Mouse (Mus musculus): ENCODE data around the gene Ctbp2.
A peak's percentile ranks its signal among the peaks of the same experiment; 100 is the strongest.

The Ctbp2 gene

GRCm38 (mm10) chr7:133123999-133124700, at the start of gene Ctbp2:
TSS of gene Ctbp2 (minus strand) at chr7:133124354.
- peak; percentile 72 to 76 for DNase-seq (ENCODE audit: low spot score in 2 of 2)

DNA sequence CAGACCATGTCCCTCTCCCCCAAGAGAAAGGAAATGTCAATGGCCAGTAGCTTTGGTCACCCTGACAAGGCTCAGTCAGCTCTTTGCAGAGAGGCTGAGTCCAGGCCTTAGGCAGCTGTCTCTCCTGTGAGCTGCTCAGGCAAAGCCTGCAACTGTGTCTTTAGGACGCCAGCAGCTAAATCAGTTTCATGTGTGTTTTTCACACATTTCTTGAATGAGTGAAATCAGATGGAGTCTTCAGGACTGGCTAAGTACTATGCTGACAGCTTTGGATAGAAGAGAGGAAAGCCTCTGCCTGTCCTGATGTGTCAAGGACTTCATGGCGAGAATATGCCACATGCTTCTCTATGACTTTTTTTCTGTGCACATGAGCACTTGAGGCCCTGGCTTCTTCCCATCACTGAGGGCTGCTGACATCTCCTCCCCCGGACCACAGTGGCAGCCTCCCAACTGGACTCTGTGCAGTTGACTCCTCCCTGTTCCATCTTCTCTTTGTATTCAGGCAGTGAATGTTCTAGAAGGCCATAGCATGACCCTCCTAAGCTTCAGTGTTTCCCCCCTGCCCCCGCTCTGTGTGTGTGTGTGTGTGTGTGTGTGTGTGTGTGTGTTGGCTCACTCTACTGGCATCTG, 47.4 kb upstream of the Ctbp2 start:
- no peak for DNase-seq (ENCODE audit: low spot score in 2 of 2)

DNA sequence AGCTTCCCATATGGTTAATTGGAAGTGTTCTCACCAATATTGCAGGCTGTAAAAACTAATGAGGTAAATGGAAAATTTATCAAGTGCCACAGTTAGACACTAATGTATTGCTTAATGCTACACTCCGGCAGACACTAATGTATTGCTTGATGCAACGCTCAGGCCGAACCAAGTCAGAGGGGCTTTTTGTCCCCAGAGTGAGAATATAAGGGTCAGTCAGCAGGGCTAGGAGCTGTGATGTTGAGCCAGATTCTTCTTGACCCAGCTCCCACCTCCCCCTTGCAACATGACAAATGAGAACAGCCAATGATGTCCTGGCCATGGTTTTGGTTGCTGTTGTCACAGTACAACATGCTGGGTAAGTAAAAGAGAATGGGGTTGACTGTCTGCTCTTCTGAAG, 44.8 kb upstream of the Ctbp2 start:
- no peak for DNase-seq (ENCODE audit: low spot score in 2 of 2)

DNA sequence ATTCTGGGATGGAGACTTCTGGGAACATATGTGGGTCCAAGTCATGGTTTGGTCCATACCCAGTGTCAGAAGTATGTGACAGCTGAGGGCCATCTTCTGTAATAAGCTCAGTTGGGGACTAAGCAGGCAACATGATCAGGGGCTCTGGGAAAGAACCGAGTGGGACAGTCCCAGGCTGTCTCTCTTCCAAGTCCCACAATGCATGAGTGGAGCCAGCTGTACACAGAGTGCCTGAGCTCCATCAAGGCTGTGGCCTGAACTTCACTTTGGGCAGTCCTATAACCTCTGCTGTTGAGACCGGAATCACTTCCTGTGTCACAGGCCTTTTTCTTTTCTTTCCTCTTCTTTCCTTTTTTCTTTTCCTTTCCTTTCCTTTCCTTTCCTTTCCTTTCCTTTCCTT, 43.7 kb upstream of the Ctbp2 start:
- no peak for DNase-seq (ENCODE audit: low spot score in 2 of 2)

- no peak for DNase-seq (ENCODE audit: low spot score in 2 of 2)
Measured at GRCm38 (mm10) chr7:133164770-133165169, 40.6 kb upstream of the Ctbp2 start.

DNA sequence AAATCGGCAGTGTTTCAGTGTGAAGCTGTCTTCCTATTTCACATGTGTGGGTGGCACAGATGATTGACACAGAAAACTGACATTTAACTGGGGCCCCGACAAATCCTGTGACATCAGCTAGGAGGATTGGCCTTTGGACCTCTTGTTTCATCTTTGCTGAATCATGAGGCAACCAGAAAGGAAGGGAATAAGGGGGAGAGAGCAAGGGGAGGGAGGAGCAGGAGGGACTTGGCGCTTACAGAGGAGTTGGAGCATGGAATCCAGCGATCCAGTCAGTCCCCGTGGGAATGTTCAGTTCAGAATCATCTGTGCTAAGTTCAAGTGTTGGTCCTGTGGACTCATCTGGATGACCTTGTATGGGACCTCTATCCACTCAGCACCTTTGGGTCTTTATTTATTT, 38.9 kb upstream of the Ctbp2 start:
- no peak for DNase-seq (ENCODE audit: low spot score in 2 of 2)

DNA sequence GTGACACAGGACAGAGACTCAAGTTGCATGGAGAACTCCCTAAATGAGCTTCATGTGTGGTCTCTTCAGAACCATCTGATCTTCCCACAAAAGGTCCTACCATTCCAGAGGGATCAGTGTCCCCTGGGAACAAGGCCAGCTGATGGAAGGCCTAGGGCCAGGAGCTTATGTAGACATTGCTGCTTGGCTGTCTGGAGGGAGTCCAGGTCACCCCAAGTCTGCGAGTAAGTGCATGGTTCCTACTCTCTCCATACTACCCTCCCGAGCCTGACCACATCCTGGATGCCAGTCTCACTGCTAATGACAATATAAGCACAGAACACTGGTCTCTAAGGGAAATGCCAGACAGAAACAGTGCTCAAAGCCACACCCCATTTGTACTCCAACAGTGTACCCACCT, 38.0 kb upstream of the Ctbp2 start:
- DNase-seq (ENCODE audit: low spot score in 2 of 2): no peak

- no peak for DNase-seq (ENCODE audit: low spot score in 2 of 2)
Measured at GRCm38 (mm10) chr7:133161362-133162080, 37.4 kb upstream of the Ctbp2 start.

DNA sequence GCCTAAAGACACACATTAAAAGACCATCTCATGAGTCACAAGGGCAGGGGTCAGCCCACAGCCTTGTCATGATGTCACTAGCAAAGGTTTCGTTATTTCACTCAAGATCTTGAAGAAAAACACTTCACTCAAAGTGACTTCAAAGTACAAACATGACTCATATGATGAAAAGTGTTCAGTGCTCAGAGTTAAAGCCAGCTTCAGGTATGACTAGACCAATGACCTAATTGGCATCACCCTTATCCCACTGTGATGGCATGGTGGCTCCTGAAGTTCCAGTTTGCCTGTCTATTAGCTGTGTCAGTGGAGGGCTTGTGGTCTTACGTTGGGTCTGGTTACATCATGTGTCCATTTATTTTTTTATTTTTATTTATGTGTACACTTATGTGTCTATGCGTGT, 35.4 kb upstream of the Ctbp2 start:
- no peak for DNase-seq (ENCODE audit: low spot score in 2 of 2)

GRCm38 (mm10) chr7:133155621-133156020, 31.5 kb upstream of the Ctbp2 start:
- DNase-seq (ENCODE audit: low spot score in 2 of 2): no peak

- DNase-seq (ENCODE audit: low spot score in 2 of 2): no peak
Measured at GRCm38 (mm10) chr7:133154846-133155245, 30.7 kb upstream of the Ctbp2 start.

GRCm38 (mm10) chr7:133139689-133140336, 15.7 kb upstream of the Ctbp2 start:
- DNase-seq (ENCODE audit: low spot score in 2 of 2): no peak

GRCm38 (mm10) chr7:133133552-133133951, 9.4 kb upstream of the Ctbp2 start:
- DNase-seq (ENCODE audit: low spot score in 2 of 2): no peak

DNA sequence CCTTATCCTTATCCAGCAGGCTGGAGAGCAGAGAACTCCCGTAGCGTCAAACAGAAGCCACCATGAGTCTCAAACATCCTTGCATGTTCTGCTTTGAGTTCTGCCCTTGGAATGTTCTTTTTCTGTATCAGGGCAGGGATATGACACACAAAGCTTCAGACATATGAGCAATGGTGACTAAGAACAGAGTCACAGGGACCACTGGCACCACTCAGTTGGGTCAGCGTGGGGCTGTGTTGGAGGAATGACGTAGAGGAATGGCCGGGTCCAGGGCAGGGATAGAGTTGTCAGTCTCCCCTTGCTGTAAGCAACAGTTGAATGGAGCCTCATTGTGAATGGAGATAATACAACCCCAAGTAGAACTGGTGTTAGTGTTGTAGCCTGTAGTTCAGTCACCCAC, 8.5 kb upstream of the Ctbp2 start:
- DNase-seq (ENCODE audit: low spot score in 2 of 2): no peak

DNA sequence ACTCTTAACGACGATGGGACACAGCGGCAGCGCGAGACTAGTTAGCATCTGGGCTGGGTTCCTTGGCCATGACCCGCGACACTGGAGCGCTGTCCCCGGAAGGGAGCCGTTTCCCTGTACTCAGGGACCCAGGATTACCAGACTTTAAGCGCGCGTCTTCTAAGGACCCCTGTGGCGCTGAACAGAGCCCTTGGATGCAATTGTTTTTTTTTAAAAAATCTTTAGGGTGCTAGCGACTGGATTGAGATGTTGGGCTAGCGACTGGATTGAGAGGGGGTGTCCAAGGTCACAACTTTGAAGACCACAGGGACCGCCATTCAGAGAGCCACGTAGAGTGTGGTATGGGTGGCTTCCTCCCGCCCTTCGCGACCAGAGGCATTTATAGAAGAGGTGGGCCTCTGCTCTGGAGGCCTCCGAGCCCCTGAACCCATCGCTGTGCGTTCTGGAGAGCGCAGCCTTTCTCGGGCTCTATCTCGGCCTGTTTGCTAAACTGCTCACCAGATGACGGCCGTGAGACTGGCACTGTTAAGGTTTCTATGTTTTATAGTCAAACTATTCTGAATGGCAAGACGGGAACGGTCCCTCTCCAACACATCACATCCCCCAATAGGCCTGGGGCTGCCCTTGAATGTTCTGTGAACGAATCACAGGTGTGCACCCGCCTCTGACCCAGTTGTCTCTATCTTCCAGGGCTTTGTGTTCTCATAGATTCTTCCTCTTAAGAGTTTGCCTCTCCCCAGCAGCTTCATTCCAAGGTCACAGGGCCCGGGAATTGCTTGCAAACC, 739 bp upstream of the Ctbp2 start:
- no peak for DNase-seq (ENCODE audit: low spot score in 2 of 2)

- DNase-seq (ENCODE audit: low spot score in 2 of 2): peak in 1 of 2 experiments; percentile 52
Measured at GRCm38 (mm10) chr7:133123244-133123998, 733 bp downstream of the Ctbp2 start, which contains the start of gene Fgfr2. TSS of gene Fgfr2 (minus strand) at chr7:133123350.

DNA sequence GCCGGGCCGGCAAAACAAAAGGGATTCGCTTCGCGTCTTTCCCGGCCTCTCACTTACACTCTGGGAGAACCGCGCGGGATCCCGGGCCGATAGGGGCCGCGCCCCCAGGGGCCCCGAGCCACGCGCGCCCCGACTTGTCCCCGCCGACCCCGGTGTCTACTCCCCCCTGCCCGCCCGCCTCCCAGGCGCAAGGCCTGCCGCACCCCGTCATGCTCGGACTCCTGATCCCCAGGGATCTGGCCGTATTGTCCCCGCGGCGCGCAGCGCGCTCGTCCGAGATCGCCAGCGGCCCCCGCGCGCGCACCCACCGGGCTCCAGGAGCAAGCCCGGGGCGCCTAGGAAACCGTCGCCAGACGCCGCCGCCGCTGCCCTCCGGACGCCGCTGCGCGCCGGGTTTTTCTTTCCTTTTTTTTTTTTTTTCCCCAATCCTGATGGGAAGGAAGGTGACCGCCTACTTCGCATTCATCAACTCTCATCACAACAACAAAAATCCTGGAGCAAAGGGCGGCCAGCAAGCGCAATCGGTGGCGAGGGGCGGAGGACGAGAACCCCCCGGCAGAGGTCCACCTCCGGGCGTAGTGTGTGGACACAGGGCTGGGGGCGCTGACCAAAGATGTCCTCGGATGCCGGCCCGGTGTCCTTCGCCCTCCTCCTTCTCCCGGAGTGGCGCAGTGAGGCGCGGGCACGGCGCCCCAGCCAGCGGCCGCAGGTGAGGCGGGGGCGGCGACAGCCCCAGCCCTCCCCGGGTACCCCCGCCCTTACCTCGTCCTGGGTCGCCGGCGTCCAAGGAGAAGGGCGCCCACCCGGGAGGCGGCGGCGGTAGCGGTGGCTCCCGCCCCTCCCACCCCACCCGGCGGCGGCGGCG, 1.5 kb downstream of the Ctbp2 start:
- DNase-seq (ENCODE audit: low spot score in 2 of 2): peak in 1 of 2 experiments; percentile 53

- peak in 1 of 2 experiments; percentile 44 for DNase-seq (ENCODE audit: low spot score in 2 of 2)
Measured at GRCm38 (mm10) chr7:133121661-133122378, 2.3 kb downstream of the Ctbp2 start.

GRCm38 (mm10) chr7:133121080-133121607, 3.0 kb downstream of the Ctbp2 start:
- no peak for DNase-seq (ENCODE audit: low spot score in 2 of 2)
